Mouse (Mus musculus) intestine, embryonic 16.5 days (tissue): ENCODE measurements around the gene Lifr. TPM values are rescaled to one million over a fixed set of nuclear protein-coding genes. Genes with fewer than 3 reads are reported as not detected.

Experiments used
- ATAC-seq: fragments of 200-750 bp; cut with Nextera tagmentation; 2 replicates; pipeline ENCODE4 v1.8.0; 2017; ENCODE audit warnings: moderate TSS enrichment, moderate library complexity
- H3K27ac ChIP-seq: fragments of 300-500 bp; sonication (generic); 2 replicates; pipeline ENCODE4 v1.5.1; 2014; ENCODE audit warnings: mild to moderate bottlenecking, low read length
- H3K27me3 ChIP-seq: fragments of 300-500 bp; sonication (generic); replicated peaks from 2 replicates; pipeline ENCODE4 v1.6.1; 2014; ENCODE audit warnings: low read length, control low read depth, mixed read lengths; ENCODE audit not compliant: control insufficient read depth, insufficient read depth
- H3K36me3 ChIP-seq: fragments of 300-500 bp; sonication (generic); 2 replicates; pipeline ENCODE4 v1.6.1; 2014; ENCODE audit warnings: low read length, control low read depth; ENCODE audit not compliant: control insufficient read depth, insufficient read depth
- H3K4me1 ChIP-seq: fragments of 300-500 bp; sonication (generic); 2 replicates; pipeline ENCODE4 v1.6.1; 2014; ENCODE audit warnings: low read length, control low read depth, mixed read lengths; ENCODE audit not compliant: control insufficient read depth, insufficient read depth
- H3K4me2 ChIP-seq: fragments of 300-500 bp; sonication (generic); 2 replicates; pipeline ENCODE4 v1.6.1; 2014; ENCODE audit warnings: low read depth, low read length, control low read depth
- H3K4me3 ChIP-seq: fragments of 300-500 bp; sonication (generic); 2 replicates; pipeline ENCODE4 v1.5.1; 2014; ENCODE audit warnings: mild to moderate bottlenecking, low read length
- H3K9ac ChIP-seq: fragments of 300-500 bp; sonication (generic); 2 replicates; pipeline ENCODE4 v1.6.1; 2014; ENCODE audit warnings: low read depth, low read length
- H3K9me3 ChIP-seq: fragments of 300-500 bp; sonication (generic); 2 replicates; pipeline ENCODE4 v1.6.1; 2016; ENCODE audit warnings: low read length, control low read depth; ENCODE audit not compliant: control insufficient read depth
- WGBS: fragments of 180-500 bp; shearing (Covaris S2); extraction: QIAGEN DNeasy Blood & Tissue Kit; methylation state at CpG from one replicate; pipeline ENCODE4 v1.1.7; 2014; 5-methylcytosine and 5-hydroxymethylcytosine counted together
- polyA plus RNA-seq: library from polyadenylated mRNA; unstranded; fragments of >200 nt; fragmentation: Nextera tagmentation; extraction: Ambion mirVana; gene quantifications from 2 replicates; pipeline ENCODE4 v1.2.1, GENCODE M21; 2015

Lifr gene
- polyA plus RNA-seq, 1 experiment from 2014 or later: 11.6 TPM

- Histone ChIP-seq H3K4me2 (no peak overlapping the region), H3K27me3 (no peaks in the 10 kb centered on the region), H3K9ac (no peak overlapping the region), H3K4me3 (no peak overlapping the region), H3K9me3 (no peaks in the 10 kb centered on the region), H3K36me3 (no peaks in the 10 kb centered on the region; the same call in 1 of the 2 replicates), H3K4me1 (no peaks in the 10 kb centered on the region), H3K27ac (no peak overlapping the region)
- ATAC-seq: no peak
- WGBS: 91% methylated on average over 8 of the region's 8 CpGs
Measured at GRCm38 (mm10) chr15:7173776-7174175, 83.4 kb downstream of the Lifr start.

- no peaks in the 10 kb centered on the region for H3K4me1 ChIP-seq
- ATAC-seq: no peak
- no peak overlapping the region for H3K9ac ChIP-seq
- peaks cover 10% of the 10 kb centered on the region for H3K36me3 ChIP-seq
- H3K9me3 ChIP-seq: no peaks in the 10 kb centered on the region
- WGBS: 76% methylated on average over 6 of the region's 6 CpGs
- no peak overlapping the region for H3K4me3 ChIP-seq
- H3K27me3 ChIP-seq: no peaks in the 10 kb centered on the region
- no peak overlapping the region for H3K27ac ChIP-seq
- no peak overlapping the region for H3K4me2 ChIP-seq
Measured at GRCm38 (mm10) chr15:7180576-7180975, 90.2 kb downstream of the Lifr start.

- H3K27ac ChIP-seq: no peak overlapping the region
- no peak overlapping the region for H3K4me3 ChIP-seq
- peaks cover 11% of the 10 kb centered on the region for H3K36me3 ChIP-seq
- no peak overlapping the region for H3K9ac ChIP-seq
- WGBS: 86% methylated on average over 6 of the region's 6 CpGs
- no peak for ATAC-seq
- no peak overlapping the region for H3K4me2 ChIP-seq
- no peaks in the 10 kb centered on the region for H3K9me3 ChIP-seq
- H3K27me3 ChIP-seq: no peaks in the 10 kb centered on the region
- no peaks in the 10 kb centered on the region for H3K4me1 ChIP-seq
Measured at GRCm38 (mm10) chr15:7187682-7188081, 97.3 kb downstream of the Lifr start.

GRCm38 (mm10) chr15:7189678-7190454 lies 99.5 kb downstream of the Lifr start:
- Histone ChIP-seq H3K9me3 (no peaks in the 10 kb centered on the region), H3K27me3 (no peaks in the 10 kb centered on the region), H3K4me2 (no peak overlapping the region), H3K27ac (no peak overlapping the region), H3K4me1 (no peaks in the 10 kb centered on the region), H3K36me3 (peaks cover 8% of the 10 kb centered on the region), H3K4me3 (no peak overlapping the region), H3K9ac (no peak overlapping the region)
- ATAC-seq: no peak
- WGBS: 81% methylated on average over 22 of the region's 22 CpGs

- Histone ChIP-seq H3K4me3 (no peak overlapping the region), H3K27me3 (no peaks in the 10 kb centered on the region), H3K4me1 (no peaks in the 10 kb centered on the region), H3K9me3 (no peaks in the 10 kb centered on the region), H3K36me3 (no peaks in the 10 kb centered on the region; the same call in 1 of the 2 replicates), H3K9ac (no peak overlapping the region), H3K4me2 (no peak overlapping the region), H3K27ac (no peak overlapping the region)
- no peak for ATAC-seq
- 85% methylated on average over 4 of the region's 4 CpGs for WGBS
Measured at GRCm38 (mm10) chr15:7191074-7191473, 100.7 kb downstream of the Lifr start.

GRCm38 (mm10) chr15:7192582-7192981 lies 102.2 kb downstream of the Lifr start:
- no peak overlapping the region for H3K9ac ChIP-seq
- no peaks in the 10 kb centered on the region for H3K36me3 ChIP-seq
- WGBS: 96% methylated on average over 2 of the region's 2 CpGs
- no peak overlapping the region for H3K4me3 ChIP-seq
- no peak overlapping the region for H3K4me2 ChIP-seq
- H3K27me3 ChIP-seq: no peaks in the 10 kb centered on the region
- no peaks in the 10 kb centered on the region for H3K4me1 ChIP-seq
- H3K9me3 ChIP-seq: no peaks in the 10 kb centered on the region
- ATAC-seq: no peak
- H3K27ac ChIP-seq: no peak overlapping the region

GRCm38 (mm10) chr15:7194147-7194720 lies 103.8 kb downstream of the Lifr start:
- Histone ChIP-seq H3K4me1 (no peaks in the 10 kb centered on the region), H3K4me2 (no peak overlapping the region), H3K9ac (no peak overlapping the region), H3K27ac (no peak overlapping the region), H3K27me3 (no peaks in the 10 kb centered on the region), H3K36me3 (no peaks in the 10 kb centered on the region), H3K9me3 (no peaks in the 10 kb centered on the region), H3K4me3 (no peak overlapping the region)
- ATAC-seq: no peak
- WGBS: 39% methylated on average over 13 of the region's 13 CpGs

DNA sequence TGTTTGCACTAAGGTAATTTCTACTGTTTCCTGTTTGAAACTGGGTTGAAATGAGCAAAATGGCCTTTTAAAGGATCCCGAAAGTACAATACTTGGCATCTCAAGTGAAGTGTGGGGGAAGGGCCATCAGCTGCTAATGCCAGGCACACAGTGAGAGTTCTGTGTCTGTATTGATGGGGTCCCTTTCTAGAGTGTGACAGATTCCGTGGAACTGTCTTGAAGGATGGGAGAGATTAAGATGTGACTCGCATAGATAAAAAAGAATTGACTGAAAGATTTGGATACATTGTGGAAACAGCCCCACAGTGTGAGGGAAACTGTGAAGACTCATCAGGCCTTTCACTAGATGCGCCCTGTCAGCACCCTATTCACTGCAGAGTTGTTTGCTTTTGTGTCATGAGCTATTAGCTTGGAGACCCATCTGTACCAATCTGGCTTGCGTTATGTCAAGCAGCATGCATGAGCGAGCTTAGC lies 104.4 kb downstream of the Lifr start:
- Histone ChIP-seq H3K27me3 (no peaks in the 10 kb centered on the region), H3K4me3 (no peak overlapping the region), H3K4me2 (no peak overlapping the region), H3K4me1 (no peaks in the 10 kb centered on the region), H3K9ac (no peak overlapping the region), H3K36me3 (no peaks in the 10 kb centered on the region), H3K9me3 (no peaks in the 10 kb centered on the region), H3K27ac (no peak overlapping the region)
- 65% methylated on average over 6 of the region's 6 CpGs for WGBS
- no peak for ATAC-seq

GRCm38 (mm10) chr15:7197652-7198445 lies 107.4 kb downstream of the Lifr start:
- no peak overlapping the region for H3K4me2 ChIP-seq
- WGBS: 80% methylated on average over 3 of the region's 3 CpGs
- H3K9ac ChIP-seq: no peak overlapping the region
- no peaks in the 10 kb centered on the region for H3K27me3 ChIP-seq
- no peak overlapping the region for H3K4me3 ChIP-seq
- H3K27ac ChIP-seq: no peak overlapping the region
- H3K9me3 ChIP-seq: no peaks in the 10 kb centered on the region
- H3K36me3 ChIP-seq: no peaks in the 10 kb centered on the region
- ATAC-seq: no peak
- peaks cover 7% of the 10 kb centered on the region; the same call in 1 of the 2 replicates for H3K4me1 ChIP-seq
